Mouse (Mus musculus) heart, embryonic 16.5 days (tissue): ENCODE results near the gene Mcat. TPM values are rescaled to one million over a fixed set of nuclear protein-coding genes. Genes with fewer than 3 reads are reported as not detected.
"Not testable (repeated sequence)": the region's sequence is repeated elsewhere in the genome, so short reads cannot be mapped to it uniquely, and the experiment has no call there.

ENCODE experiments used
- ATAC-seq: fragments of 200-750 bp; cut with Nextera tagmentation; replicated peaks from 2 replicates; pipeline ENCODE4 v1.8.0; 2017; ENCODE audit warnings: moderate number of reproducible peaks; ENCODE audit not compliant: insufficient read depth, low FRiP score; ENCODE audit errors: extremely low read depth
- H3K27ac ChIP-seq: fragments of 300-500 bp; sonication (generic); 2 replicates; pipeline ENCODE4 v1.5.1; 2014; ENCODE audit warnings: mild to moderate bottlenecking, low read length, control low read depth, moderate library complexity
- H3K27me3 ChIP-seq: fragments of 300-500 bp; sonication (generic); 2 replicates; pipeline ENCODE4 v1.6.1; 2014; ENCODE audit warnings: low read length, mixed read lengths; ENCODE audit not compliant: control insufficient read depth, insufficient read depth
- H3K36me3 ChIP-seq: fragments of 300-500 bp; sonication (generic); 2 replicates; pipeline ENCODE4 v1.6.1; 2014; ENCODE audit not compliant: control insufficient read depth, insufficient read depth
- H3K4me1 ChIP-seq: fragments of 300-500 bp; sonication (generic); 2 replicates; pipeline ENCODE4 v1.6.1; 2014; ENCODE audit warnings: low read length, mixed read lengths; ENCODE audit not compliant: control insufficient read depth, insufficient read depth
- H3K4me2 ChIP-seq: fragments of 300-500 bp; sonication (generic); 2 replicates; pipeline ENCODE4 v1.6.1; 2014; ENCODE audit warnings: low read depth, mild to moderate bottlenecking, control low read depth, low read length
- H3K4me3 ChIP-seq: fragments of 300-500 bp; sonication (generic); 2 replicates; pipeline ENCODE4 v1.5.1; 2014; ENCODE audit warnings: mild to moderate bottlenecking, control low read depth, low read length
- H3K9ac ChIP-seq: fragments of 300-500 bp; sonication (generic); 2 replicates; pipeline ENCODE4 v1.6.1; 2014; ENCODE audit warnings: low read length, control low read depth
- H3K9me3 ChIP-seq: fragments of 300-500 bp; sonication (generic); replicated peaks from 2 replicates; pipeline ENCODE4 v1.6.1; 2016; ENCODE audit warnings: low read length; ENCODE audit not compliant: control insufficient read depth
- WGBS: fragments of 180-500 bp; shearing (Covaris S2); extraction: QIAGEN DNeasy Blood & Tissue Kit; methylation state at CpG from one replicate; pipeline ENCODE4 v1.1.7; 2014; 5-methylcytosine and 5-hydroxymethylcytosine counted together
- microRNA-seq: library from miRNA; unstranded; fragments of <30 nt; microRNA quantifications from one replicate; pipeline ENCODE4, GENCODE M21; 2017
- polyA plus RNA-seq: library from polyadenylated mRNA; unstranded; fragments of >200 nt; fragmentation: Nextera tagmentation; extraction: Ambion mirVana; gene quantifications from 2 replicates; pipeline ENCODE4 v1.2.1, GENCODE M21; 2015

The Mcat gene
- polyA plus RNA-seq, 1 experiment from 2014 or later = 32.9 TPM

GRCm38 (mm10) chr15:83510805-83511405 is 52.7 kb downstream of the Mcat start, which contains the start of gene Ttll1:
TSS of gene Ttll1 (minus strand) at chr15:83510893.
- H3K4me3 ChIP-seq = peak within 1 kb of the TSS; percentile 74
- peak; percentile 95 for ATAC-seq
- H3K4me1 ChIP-seq = peaks cover 5% of the 10 kb centered on the region; the same call in 1 of the 2 replicates
- no peaks in the 10 kb centered on the region for H3K27me3 ChIP-seq
- peak within 1 kb of the TSS; percentile 71 for H3K27ac ChIP-seq
- no peaks in the 10 kb centered on the region for H3K9me3 ChIP-seq
- 10% methylated on average over 41 of the region's 41 CpGs for WGBS
- peak within 1 kb of the TSS; percentile 94 for H3K4me2 ChIP-seq
- no peaks in the 10 kb centered on the region for H3K36me3 ChIP-seq
- peak within 1 kb of the TSS; percentile 78 for H3K9ac ChIP-seq

DNA sequence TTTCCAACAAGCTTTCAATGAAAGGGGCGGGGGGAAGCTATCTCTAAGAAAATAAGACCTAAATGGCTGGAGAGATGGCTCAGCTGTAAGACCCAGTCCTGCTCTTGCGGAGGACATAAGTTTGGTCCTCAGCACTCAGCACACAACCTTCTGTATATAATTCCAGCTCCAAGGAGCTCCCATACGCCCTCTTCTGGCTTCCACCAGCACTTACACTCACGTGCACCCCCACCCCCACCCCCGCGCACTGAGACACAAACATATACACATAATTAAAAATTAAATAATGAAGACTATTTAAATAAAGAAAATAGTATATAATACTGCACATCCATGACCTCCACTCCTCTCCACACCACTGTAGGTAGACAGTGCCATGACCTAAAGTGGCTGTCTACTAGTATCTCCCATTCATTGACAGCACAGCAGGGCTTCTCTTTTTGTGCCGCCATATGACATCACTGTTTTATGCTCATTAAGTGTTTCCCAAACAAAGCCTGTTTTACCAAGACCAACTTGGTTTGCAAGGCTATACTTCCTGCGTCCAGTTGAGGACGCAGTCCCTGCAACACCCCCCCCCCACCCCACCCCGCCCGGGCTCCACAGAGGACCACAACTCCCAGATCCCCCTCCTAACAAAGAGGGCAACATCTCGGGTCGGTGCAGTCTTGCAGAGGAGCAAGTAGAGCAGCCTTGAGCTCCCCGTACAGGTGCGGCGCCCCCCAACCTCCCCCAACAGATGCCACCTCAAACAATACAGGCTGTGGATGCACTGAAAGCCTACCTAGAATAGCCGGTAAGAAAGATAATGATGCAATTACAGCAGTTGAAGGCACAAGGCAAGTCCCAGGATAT is 53.4 kb downstream of the Mcat start:
- 28% methylated on average over 17 of the region's 17 CpGs for WGBS

GRCm38 (mm10) chr15:83501483-83501882 is 62.1 kb downstream of the Mcat start:
- H3K4me1 ChIP-seq, H3K4me3 ChIP-seq, H3K27me3 ChIP-seq, H3K9ac ChIP-seq, ATAC-seq, H3K9me3 ChIP-seq, H3K27ac ChIP-seq, H3K4me2 ChIP-seq: not testable (repeated sequence)
- H3K36me3 ChIP-seq = peaks cover 22% of the 10 kb centered on the region
- 73% methylated on average over 6 of the region's 6 CpGs for WGBS

More for the DNA sequence above, 53.4 kb downstream of the Mcat start:
- Histone ChIP-seq H3K9ac (peak overlapping the region; percentile 78), H3K27ac (peak overlapping the region; percentile 71), H3K4me1 (peaks cover 5% of the 10 kb centered on the region; the same call in 1 of the 2 replicates), H3K4me3 (peak overlapping the region; percentile 74), H3K9me3 (no peaks in the 10 kb centered on the region), H3K36me3 (peaks cover under 1% of the 10 kb centered on the region; the same call in 1 of the 2 replicates), H3K4me2 (peak overlapping the region; percentile 94), H3K27me3 (no peaks in the 10 kb centered on the region)
- peak; percentile 49 for ATAC-seq

DNA sequence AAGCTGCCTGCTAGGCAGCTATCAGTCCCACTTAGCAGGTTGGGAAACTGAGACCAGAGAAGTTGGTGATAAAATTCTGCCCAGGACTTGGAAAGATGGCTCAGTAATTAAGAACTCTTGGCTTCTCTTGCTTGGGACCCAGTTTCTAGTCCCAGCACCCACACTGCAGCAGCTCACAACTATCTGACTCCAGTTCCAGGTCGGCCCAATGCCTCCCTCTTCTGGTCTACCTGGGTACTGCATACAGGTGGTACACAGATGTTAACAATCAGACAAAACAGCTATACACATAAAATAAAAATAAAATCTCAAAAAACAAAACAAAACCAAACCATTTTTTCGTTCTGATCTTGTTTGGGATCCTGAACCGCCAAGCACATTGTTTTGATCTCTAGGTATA is 63.2 kb downstream of the Mcat start:
- Histone ChIP-seq H3K4me3 (no peak overlapping the region), H3K9me3 (peaks cover 3% of the 10 kb centered on the region; the same call in 1 of the 2 replicates), H3K27me3 (no peaks in the 10 kb centered on the region), H3K9ac (no peak overlapping the region), H3K27ac (no peak overlapping the region), H3K36me3 (peaks cover 22% of the 10 kb centered on the region), H3K4me1 (no peaks in the 10 kb centered on the region), H3K4me2 (no peak overlapping the region)
- WGBS = 55% methylated on average over 3 of the region's 3 CpGs
- no peak for ATAC-seq

GRCm38 (mm10) chr15:83499211-83499755 is 64.3 kb downstream of the Mcat start:
- 86% methylated on average over 10 of the region's 10 CpGs for WGBS
- Histone ChIP-seq H3K27me3 (no peaks in the 10 kb centered on the region), H3K9ac (no peak overlapping the region), H3K27ac (no peak overlapping the region), H3K4me2 (no peak overlapping the region), H3K9me3 (peaks cover 3% of the 10 kb centered on the region; the same call in 1 of the 2 replicates), H3K36me3 (peaks cover 20% of the 10 kb centered on the region), H3K4me1 (no peaks in the 10 kb centered on the region), H3K4me3 (no peak overlapping the region)
- no peak for ATAC-seq

- Histone ChIP-seq H3K4me2 (no peak overlapping the region), H3K4me3 (no peak overlapping the region), H3K4me1 (no peaks in the 10 kb centered on the region), H3K36me3 (peaks cover 16% of the 10 kb centered on the region), H3K9ac (no peak overlapping the region), H3K27ac (no peak overlapping the region), H3K9me3 (peaks cover 3% of the 10 kb centered on the region; the same call in 1 of the 2 replicates), H3K27me3 (no peaks in the 10 kb centered on the region)
- ATAC-seq = no peak
- 90% methylated on average over 6 of the region's 6 CpGs for WGBS
Measured at GRCm38 (mm10) chr15:83497299-83497698, 66.3 kb downstream of the Mcat start.

Small RNAs within 50 kb of the gene (microRNA-seq; reads per million reads assigned to microRNA genes)
- not detected for gene Gm24575

Other genes starting within 250 kb of the Mcat start
- 42.0 and 44.6 TPM in 2 replicates for gene Arfgap3, start 213.5 kb downstream of the Mcat start, polyA plus RNA-seq
- 73.3 and 74.2 TPM in 2 replicates for gene Pacsin2, start 99.2 kb downstream of the Mcat start, polyA plus RNA-seq
- gene Ttll1, start 52.9 kb downstream of the Mcat start, polyA plus RNA-seq = 23.9 and 24.1 TPM in 2 replicates
- 22.9 TPM in 2 replicates for gene Bik, start 36.9 kb downstream of the Mcat start, polyA plus RNA-seq
- 182 and 185 TPM in 2 replicates for gene Tspo, start 195 bp downstream of the Mcat start, polyA plus RNA-seq
- 18.8 and 20.7 TPM in 2 replicates for gene Ttll12, start 31.4 kb upstream of the Mcat start, polyA plus RNA-seq
- 4.0 and 5.6 TPM in 2 replicates for gene Scube1, start 161.2 kb upstream of the Mcat start, polyA plus RNA-seq
- 0.17 and 0.21 TPM in 2 replicates for gene Mpped1, start 215.7 kb upstream of the Mcat start, polyA plus RNA-seq